Mouse (Mus musculus) urinary bladder, adult 18-20 months (tissue): ENCODE results near the gene Ssh2.
A peak's percentile ranks its signal among the peaks of the same experiment; 100 is the strongest.

Source experiments
- DNase-seq, 2 experiments: peaks; one replicate each; pipeline ENCODE4 v3.0.0; 2022; ENCODE audit warnings: low spot score in 2 of 2, mixed read lengths in 2 of 2

Ssh2 gene

DNA sequence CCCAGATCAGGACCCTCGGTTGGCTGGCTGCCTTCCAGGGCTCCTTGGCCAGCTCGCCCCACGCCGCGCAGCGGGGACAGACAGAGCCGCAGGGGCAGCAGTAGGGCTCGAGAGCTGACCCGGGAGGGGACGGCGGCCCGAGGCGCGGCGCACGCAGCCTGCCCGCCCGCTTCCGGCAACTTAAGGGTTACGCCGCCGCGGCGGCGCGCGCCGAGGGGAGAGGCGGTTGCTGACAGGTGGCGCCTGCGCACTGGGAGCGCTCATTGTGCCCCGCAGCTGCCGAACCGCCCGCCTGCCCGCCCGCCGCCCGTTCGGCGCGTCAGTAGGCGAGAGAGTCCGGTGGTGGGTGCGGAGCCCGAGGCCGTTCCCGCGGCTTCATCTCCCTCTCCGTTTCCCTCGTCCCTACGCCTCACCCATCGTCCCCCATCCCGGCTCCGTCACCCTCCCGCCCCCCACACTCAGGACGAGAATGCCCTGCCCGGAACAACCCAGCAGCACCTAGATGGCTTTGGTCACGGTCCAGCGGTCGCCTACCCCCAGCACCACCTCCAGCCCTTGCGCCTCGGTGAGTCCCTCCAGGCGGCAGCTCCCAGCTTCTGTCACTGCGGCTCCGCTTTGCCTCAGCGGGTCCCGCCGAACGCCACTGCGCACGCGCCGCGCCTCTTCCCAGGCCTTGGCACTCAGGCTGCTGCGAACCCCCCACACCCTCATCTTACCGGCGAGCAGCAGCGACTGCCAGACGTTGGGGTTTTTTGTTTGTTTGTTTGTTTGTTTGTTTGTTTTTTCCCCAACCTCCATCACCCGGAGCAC, at the start of gene Ssh2:
Ssh2 (plus strand) TSS at position 337 of the 810 bp plus-strand sequence.
- peak; percentile 59 to 69 for DNase-seq

DNA sequence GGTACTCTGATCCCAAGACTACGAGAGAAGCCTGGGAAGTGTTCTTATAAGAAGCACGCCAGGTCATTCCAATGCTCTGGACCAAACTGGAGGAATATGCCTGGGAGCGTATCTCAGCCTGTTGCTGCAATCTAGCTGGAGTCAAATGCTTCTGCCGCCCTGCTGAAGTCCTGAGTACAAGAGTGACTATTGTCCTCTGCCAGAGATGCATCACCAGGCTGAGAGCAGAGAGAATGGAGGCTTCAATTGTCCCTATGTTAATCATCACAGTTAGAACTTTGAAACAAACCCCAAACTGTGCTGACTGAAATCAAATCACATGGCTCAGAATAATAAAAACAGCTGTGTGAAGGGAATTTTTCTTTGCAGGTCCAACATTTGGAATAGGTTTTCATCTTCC, 42.4 kb upstream of the Ssh2 start:
- DNase-seq = no peak

DNA sequence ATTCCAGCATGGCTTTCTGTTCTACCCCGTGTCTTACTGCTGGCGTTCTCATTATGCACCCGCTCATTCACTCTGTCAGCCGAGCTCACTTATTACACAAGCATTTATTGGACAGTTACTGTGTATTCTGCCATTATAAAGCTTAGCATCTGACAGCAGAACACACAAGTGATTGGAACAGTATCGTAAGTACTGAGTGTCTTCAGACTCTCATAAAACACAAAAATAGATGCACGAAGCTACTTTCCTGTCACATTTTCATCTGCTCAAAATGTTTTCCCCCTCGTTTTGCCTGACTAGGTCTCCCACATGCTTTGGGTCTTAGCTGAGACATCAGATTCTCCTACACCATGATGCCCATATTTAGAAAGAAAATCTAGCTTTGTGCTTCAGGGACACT, 41.6 kb upstream of the Ssh2 start:
- DNase-seq = no peak

DNA sequence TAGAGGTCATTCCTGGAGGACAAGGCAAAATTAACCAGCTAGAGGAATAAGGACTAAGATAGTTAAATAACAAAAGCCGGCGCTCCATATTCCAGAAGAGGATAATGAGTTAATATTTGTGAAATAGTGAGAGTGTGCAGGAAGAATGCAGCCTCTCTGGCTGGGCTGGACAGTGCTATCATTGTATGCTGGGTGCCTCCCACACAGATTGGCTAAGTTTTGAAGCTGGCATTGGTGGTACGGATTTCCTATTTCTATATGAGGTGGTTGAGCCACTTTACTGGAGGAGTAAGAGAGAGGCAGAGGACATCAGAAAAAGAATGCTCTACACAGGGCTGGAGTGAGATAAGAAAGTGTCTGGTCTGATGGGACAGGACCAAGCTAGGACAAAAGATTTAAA, 36.3 kb upstream of the Ssh2 start:
- DNase-seq = no peak

DNA sequence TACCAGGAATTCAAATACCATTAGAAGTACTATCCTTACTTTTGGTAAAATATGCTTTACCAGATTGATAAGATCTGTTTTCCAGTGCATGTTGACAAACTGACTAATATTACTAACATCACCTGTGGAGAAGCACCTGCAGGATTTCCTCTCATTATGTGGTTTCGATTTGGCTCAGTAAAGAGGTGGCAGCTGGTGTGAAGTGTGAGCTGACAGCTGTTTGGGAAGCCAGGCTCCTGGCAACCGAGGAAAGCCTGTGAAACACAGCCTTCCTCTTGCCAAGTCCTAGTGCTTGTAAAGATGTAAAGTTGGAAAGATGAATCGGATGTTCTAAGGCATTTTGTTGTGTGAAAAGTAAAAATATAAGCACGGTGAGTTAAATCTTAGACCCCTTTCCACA, 35.2 kb upstream of the Ssh2 start:
- no peak for DNase-seq

DNA sequence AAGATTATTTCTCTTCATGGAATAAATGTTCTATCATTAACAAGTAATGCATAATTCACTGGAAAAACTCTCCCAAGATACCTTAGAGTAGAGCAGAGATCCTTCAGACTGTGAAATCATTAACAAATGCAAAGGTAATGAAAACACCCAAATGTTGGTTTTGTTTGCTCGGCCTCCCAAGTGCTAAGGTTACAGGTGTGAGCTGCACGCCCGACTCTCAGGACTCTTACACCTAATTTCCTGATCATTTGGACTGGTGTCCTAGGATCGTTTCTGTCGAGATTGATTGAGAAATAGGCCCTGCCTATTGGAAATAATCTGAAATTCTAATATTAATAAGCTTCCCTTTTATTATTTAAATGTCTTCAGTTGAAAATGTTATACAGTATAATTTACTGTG, 34.6 kb upstream of the Ssh2 start:
- no peak for DNase-seq

DNA sequence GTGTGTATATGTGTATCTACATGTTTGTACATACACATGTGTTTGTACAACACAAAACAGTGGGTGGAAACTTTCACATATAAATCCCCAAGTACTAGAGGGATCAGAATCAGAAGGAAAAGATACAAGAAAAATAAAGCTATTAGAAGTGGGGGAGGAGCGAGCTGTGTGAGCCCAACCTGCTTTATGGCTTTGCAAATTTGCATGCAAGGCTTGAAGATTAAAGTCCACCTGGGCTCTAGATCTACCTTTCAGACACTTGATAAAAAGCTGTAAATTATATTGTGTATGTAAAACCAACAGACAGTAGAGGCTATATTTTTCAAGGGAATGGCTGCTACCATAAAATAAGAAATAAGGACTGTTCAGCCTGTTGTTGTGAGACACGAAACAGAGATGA, 34.0 kb upstream of the Ssh2 start:
- no peak for DNase-seq

DNA sequence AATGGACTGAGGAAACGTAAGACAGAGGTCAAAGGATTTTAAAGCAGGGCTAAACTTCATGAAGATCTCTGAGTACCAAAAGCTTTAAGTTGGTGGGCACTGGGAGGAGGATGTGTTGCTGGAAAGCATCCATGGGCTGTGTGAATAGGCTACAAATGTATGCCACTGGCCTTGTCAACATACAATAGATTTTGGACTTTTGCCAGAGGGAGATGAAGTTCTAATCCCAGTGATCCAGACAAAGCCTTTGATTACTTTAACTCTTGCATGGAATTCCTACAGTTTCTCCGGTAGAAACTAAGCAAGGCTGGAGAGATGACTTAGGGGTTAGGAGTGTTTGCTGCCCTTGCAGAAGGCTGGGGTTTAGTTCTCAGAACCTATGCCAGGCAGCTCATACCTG, 33.5 kb upstream of the Ssh2 start:
- no peak for DNase-seq

DNA sequence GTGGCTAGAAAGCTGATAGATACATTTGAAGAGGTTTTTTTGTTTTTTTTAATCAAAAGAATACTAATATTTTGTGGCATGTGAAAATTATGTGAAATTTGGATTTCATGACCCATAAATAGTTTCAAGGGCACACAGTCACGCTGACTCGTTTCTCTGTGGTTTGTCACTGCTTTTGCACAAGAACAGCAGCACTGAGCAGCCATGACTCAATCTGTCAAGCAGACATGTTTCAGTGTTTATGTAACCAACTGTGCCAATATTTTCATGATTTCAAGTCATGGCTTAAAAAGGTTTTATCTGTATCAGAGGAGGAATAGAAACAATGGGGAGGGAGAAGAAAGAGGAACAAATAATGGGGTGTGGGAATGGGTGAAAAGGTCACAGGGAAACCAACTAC, 31.2 kb upstream of the Ssh2 start:
- no peak for DNase-seq

DNA sequence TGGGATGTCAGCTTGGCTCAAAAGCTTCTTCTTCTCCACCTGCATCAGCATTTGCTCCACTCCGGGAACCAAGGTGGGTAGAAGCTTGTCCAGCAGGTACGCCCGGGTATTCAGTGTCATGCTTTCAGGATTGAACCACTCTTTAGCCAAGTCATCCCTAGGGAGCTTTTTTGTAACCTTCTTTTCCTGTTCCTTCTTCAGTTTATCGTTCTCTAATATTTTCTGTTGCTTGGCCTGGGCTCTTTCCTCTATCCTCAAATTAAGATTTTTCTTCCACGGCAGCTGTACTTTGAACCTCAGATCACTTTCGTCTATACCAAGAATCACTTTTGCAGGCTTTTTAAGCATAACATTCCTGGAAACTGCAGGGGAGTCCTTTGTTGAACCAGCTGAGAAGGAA, 27.2 kb upstream of the Ssh2 start, which contains the start of gene Efcab5:
Efcab5 (minus strand) TSS at position 101 of the 400 bp plus-strand sequence.
- DNase-seq = no peak

DNA sequence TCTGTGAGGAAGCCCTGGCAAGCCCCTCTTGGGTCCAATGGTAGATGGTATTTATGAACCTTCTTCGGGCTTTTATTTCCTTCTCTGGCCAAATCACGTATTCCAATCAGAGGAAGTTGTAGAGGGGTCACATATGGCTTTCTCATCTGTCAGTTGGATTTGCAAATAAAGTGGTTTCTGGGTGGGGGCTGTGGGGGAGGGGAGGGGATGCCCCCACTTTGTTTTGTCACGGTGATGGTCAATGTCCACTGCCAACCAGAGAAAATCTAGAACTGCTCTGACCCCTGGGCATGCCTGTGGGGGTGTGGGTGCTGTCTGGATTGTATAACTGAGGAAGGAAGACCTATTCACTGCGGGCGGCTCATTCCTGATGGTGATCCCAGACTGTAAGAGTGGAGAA, 22.7 kb upstream of the Ssh2 start:
- DNase-seq = no peak

DNA sequence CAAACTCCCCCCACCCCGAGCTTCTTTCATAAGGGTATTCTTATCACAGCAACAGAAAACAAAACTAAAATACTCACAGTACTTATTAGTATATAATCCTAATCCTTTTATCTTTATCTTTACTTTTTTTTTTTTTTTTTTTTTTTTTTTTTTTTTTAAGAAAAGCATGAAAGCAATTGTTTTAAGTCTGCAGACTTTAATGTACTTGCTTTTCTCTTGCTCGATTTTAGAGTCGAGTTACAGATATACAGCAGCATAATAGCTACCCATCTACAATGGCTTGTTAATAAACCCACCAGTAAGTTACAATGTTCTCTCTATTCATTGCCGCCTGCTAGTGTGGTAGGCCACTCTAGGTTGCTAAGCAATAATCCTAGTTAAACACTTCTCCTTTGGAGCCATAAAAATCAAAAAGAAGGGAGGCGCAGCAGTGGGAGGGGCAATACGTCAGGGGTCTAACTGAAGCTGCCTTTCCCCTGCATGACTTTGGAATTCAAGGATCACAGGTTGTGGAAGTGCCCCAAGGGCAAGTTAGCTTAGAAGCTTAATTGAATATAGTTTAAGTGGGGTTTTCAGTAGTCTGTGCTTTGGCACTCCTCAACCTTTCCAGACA, 22.0 kb upstream of the Ssh2 start:
- no peak for DNase-seq

DNA sequence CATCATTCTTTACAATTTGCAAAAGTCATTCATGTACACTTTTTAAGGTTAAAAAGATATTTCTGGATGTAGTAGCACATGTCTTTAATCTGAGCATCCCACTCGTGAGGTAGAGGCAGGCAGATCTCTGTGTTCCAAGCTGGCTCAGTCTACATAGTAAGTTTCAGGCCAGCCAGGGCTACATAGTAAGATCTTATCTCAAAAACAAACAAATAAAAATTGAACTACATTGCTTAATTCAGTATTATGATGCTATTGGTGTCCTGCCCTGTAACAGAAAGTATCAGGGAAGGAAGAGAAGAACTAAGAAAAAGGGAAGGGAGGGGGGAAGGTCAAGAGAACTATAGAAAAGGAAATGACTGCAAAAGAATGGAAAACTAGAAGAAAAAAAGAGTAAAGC, 21.3 kb upstream of the Ssh2 start:
- no peak for DNase-seq

DNA sequence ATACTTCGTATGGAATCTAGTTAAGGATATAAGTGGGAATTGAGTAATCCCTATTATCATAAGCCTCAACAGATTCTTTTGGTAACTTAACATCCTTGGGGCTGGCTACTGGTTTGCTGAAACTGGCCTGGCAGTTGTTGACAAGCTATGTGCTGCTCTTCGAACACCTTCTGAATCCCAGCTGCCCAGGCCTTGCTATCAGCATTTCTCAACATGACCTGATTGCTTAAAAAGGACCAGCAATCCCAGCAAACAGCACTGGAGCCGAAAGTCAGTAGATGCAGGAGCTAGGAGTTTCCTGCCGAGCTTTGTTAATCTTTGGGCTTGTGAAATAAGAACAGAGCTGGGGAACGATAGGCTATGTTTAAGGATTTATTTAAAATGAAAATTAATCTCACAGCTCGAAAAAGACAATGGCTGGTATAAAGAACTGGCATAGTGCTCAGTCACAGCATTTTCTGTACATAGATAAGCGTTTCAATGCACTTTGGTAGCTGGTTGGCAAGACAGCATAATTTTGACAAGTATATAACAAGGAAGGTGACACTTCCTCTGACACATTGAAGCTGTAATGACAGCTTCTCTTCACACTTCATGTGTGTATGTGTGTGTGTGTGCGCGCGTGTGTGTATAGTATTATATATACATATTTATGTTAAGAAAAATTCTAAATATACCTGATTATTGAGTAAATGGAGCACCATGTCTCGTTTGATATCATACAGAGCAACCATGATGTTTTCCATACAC, 20.6 kb upstream of the Ssh2 start:
- no peak for DNase-seq

DNA sequence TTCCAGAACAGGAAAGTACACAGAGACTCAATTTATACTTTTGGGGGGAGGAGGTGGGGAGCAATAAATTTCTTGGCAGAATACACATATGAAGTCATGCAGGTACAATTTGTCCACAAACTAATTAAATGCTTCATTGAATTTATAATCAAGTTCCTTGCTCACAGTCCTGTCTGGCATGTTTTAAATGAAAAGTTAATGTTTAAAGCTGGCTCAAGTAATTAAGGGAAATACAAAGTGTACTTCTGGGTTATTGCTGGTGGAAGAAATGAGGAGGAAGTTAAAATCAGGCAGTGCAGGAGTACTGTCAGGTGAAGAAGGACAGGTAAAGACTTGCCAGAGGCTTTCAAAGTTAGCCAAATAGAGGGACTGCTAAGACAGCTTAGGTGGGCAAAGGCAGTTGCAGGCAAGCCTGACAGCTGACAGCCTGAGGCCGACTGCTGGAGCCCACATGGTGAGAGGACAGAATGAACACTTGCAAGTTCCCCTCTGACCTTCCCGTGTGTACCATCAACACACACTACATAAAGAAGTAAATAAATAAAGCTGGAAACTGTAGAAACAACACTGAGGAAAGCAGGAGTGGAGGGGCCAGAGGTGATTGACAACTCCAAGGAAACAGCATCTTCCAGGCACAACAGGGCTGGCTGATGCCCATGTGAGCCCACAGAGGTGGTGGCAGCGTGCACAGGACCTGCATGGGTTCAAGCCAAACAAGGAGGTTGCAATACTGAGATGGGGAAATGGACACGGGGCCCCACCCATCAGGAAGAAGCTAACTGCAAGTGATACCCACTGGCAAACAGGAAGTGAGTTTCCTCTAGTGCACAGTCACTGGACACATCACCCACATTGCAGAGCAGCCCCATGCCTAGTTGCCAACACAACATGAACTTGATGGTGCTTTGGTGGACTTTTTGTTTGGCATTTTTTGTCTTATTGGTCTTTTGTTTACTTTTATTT, 19.6 kb upstream of the Ssh2 start:
- peak in 1 of 2 experiments; percentile 17 for DNase-seq

DNA sequence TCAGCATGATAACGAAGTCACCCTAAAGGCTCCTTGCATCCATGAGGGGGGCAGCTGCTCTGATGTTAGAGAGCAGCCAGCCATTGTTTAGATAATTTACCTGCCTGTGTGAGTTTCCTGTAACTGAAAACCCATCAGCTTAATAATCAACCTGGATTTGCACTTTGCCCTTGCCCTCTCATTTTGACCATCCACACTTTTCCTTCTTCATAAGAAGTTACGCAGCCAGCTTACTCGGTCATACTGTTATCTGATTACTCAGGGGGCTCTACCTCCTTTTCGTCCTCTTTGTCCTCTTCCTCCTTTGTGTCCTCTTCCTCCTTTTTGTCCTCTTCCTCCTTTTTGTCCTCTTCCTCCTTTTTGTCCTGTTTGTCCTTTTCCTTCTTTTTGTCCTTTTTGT, 16.5 kb upstream of the Ssh2 start:
- DNase-seq = no peak

DNA sequence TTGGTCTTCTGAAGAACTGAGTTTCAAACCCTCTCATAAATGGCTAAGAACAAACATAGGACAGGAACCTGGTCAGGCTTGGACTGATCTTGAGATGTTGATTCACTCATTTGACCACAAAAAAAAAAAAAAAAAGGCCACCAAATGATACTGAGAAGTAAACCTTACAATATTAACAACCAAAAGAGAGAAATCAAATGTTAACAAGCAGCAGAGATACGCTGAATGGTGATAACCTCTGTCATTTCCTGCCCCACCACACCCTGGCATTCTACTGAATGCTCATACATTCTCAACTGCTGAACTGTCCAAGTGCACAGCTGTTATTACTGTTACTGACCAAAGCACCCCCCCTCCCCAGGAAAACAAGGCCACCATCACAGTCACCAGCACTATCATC, 15.4 kb upstream of the Ssh2 start:
- no peak for DNase-seq

DNA sequence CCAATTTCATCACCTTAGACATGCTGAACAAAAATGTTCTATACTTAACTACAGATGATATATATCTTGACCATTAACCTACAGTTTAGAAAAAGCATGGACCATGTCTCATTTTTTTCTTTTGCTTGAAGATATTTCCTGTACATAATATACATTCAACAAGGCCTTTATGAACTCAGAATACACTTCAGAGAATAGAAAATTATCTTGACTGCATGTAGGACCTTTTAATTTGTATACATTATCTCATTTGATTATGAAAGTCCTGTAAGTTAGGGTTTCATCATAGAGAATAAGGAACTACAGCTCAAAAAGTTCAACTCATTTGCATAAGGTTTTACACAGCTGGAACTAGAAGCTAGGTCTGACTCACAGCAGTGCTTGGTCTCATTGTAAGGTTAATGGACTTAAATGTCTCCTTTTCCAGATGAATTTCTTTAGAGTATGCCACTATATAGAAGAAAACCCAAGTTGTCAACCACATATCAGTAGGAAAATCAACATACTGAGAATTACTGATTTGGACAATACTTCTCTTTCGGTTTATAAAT, 1.9 kb upstream of the Ssh2 start:
- DNase-seq = no peak

DNA sequence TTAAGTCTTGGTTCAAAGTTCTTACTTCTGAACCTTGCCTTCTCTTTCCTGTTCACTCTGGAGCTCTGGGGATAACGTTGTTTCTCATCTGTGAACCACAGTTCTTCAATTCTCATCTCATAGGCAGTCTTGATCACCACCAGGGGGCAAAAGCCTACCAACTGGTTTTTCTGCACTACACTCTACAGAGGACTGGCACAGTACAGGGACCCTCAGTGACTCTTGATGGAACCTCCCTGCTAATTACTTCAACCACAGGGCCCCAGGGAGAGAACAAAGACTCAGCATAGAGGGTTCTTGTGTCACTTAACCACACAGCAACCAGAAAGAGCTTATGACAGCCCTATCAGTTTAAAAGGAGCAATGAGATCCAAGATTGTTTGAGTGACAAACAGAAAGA, 1.3 kb upstream of the Ssh2 start:
- DNase-seq = peak; percentile 22 to 25

DNA sequence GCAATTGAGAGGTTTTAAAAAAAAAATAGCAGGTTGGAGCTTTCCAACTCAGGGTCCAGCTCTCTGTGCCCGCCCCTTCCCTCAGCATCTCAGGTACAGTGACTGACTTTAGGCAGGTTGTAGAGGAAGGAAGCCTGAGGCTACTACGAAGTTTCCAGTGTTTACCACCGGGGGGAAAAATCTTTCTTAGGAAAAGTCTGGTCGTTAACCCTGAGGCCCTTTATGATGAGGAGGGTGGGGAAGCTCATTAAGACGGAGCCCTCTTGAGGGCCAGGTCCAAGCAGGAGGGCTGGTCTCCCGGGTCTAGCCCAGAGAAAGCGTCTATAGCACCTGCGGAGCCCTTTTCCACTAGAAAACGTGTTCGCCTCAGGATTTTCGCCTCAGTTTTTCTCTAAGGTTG, 604 bp upstream of the Ssh2 start:
- no peak for DNase-seq

DNA sequence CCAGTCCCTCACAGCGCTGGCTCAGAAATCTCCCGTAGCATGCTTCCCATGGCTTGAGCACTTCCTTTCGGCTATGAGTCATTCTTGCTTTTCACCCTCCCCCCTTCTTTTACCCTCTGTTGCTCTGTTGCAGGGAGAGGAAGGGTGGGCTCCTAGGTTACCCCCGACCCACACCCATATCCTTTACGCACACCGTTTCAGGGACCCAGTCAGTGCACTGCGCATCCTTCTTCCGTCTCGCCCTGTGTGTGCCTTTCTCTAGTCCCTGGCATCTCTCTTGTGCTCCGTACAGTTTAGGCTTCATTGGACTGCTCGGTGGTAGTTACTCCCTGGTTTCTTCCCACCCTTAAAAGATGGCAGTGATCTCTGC, 659 bp downstream of the Ssh2 start:
- no peak for DNase-seq
